Mouse (Mus musculus) kidney, adult 18-20 months (tissue): ENCODE measurements around the gene 1700008O03Rik.

Experiments
- DNase-seq: peaks from one replicate; pipeline ENCODE4 v3.0.0; 2021

Gene 1700008O03Rik

DNA sequence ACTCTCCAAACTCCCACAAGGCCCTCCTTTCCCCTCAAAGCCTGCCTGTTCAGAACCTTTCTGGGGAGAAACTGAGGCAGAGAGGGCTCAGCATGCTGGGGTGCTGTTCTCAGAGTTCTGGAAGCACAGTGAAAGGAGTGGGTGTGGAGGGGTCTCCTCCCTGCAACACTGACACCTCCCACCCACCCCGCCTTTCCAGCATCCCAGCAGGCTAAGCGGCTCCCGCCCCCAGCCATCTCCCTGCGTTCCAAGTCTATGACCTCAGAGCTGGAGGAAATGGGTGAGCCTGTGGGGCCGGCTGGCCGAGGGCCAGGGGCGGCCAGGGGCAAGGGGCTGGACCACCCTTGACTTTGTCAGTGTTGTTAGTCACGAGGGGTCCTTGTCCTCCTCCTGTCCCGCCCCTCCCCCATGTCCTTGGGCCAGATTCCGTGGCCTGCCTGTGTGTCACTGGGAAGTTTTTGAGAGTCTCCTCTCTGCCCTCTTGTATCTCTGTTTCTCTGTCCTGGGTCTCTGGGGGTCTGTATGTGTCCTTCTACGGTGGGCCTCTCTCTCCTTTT, 42.1 kb downstream of the 1700008O03Rik start:
- DNase-seq, result no peak

GRCm38 (mm10) chr7:44341714-44342113, 43.9 kb downstream of the 1700008O03Rik start:
- no peak for DNase-seq

DNA sequence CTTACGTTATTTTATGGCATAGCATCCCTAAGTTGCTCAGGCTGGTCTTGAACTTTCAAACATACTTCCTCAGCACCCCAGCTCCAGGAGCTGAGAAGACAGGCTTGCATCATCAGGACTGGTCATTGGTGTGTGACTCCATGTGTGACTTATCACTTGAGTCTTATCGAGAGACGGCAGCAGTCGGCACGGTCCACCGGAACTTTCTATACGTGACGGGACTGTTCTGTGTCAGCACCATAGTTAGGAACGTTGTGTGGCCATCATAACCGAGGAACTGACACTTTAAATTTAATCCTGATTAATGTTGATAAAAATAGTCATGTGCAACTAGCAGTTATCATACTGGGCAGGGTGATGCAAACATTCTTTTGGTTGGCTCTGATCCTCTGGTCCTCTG, 44.5 kb downstream of the 1700008O03Rik start:
- no peak for DNase-seq

DNA sequence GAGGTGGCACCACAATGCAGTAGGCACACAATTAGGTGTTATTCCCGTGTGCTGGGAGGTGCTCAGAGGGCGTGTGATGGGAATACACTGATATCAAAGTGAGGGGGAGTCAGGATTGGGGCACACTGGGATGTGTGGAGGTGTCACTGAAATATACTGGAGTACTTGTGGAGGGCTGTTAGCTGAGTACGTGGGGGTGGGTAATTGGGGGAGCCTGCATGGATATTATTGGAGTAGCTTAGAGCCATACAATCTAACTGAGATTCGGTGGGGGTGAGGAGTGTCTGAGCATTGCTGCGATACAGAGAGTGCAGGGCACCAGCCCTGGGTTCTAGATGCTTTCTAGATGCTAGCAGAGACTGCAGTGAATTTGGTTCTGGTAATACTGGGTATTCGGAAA, 45.4 kb downstream of the 1700008O03Rik start:
- no peak for DNase-seq

GRCm38 (mm10) chr7:44337121-44337849, 48.3 kb downstream of the 1700008O03Rik start:
- no peak for DNase-seq

GRCm38 (mm10) chr7:44336046-44337021, 49.3 kb downstream of the 1700008O03Rik start:
- no peak for DNase-seq

DNA sequence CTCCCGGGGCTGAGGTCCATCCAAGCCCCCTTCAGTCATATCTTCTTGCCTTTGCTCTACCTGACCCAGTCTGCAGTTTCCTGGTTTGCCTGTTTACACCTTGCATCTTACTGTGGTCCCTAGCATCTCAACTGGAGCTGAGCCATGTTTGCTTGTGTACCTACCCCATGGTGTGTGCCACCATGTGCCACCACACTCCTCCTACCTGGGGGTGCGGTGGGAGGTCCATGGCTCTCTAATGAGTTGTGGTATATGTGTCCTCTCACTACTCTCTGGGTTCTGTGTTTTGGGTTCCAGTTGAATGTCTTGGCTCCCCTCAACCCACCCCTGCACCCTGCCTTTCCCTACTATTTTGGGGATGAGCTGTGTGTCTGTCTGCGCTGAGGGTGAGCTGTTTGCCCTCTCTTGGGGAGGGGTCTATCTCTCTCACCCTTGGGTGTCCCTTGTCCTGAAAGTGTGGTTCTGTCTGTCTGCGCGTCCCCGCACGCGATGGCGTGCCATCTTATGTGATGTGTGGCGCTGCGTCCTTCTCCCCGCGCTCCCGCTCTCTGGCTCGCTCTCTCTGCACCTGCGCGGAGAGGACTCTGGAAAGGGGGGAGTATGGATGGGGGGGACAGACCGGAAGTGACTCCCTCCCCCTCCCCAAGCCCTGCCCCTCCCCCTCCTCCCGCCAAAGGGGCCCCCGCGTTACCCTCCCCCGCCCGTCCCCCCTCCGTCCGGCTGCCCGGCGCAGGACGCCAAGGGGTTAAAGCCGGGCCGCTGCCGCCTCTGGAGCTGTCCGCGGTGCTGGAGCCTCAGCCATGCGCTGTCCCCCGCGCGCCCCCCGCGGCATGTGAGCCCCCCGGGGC, 50.4 kb downstream of the 1700008O03Rik start:
- no peak for DNase-seq

- no peak for DNase-seq
These were observed 51.5 kb downstream of the 1700008O03Rik start for GRCm38 (mm10) chr7:44334139-44334538.

- no peak for DNase-seq
These were observed 53.3 kb downstream of the 1700008O03Rik start for GRCm38 (mm10) chr7:44332336-44332735.

GRCm38 (mm10) chr7:44326614-44327013, 59.0 kb downstream of the 1700008O03Rik start:
- DNase-seq, result no peak

- no peak for DNase-seq
These were observed 63.3 kb downstream of the 1700008O03Rik start for GRCm38 (mm10) chr7:44322290-44322689.

GRCm38 (mm10) chr7:44320886-44321285, 64.7 kb downstream of the 1700008O03Rik start:
- no peak for DNase-seq

GRCm38 (mm10) chr7:44317913-44318312, 67.7 kb downstream of the 1700008O03Rik start:
- peak; percentile 33 for DNase-seq

DNA sequence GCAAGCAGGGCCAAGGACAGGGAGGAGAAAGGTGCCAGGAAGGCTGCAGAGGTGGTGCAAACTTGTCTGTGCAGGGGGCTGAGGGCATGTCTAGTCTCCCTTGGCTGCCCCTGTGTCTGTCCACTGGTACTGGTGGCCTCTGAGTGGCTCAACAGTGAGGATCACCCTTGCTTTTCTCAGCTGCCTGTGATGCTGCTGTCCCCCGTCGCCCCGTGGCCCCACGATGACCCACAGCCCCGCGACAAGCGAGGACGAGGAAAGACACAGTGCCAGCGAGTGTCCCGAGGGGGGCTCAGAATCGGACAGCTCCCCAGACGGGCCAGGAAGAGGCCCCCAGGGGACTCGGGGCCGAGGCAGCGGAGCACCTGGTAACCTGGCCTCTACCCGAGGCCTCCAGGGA, 73.1 kb downstream of the 1700008O03Rik start:
- no peak for DNase-seq

DNA sequence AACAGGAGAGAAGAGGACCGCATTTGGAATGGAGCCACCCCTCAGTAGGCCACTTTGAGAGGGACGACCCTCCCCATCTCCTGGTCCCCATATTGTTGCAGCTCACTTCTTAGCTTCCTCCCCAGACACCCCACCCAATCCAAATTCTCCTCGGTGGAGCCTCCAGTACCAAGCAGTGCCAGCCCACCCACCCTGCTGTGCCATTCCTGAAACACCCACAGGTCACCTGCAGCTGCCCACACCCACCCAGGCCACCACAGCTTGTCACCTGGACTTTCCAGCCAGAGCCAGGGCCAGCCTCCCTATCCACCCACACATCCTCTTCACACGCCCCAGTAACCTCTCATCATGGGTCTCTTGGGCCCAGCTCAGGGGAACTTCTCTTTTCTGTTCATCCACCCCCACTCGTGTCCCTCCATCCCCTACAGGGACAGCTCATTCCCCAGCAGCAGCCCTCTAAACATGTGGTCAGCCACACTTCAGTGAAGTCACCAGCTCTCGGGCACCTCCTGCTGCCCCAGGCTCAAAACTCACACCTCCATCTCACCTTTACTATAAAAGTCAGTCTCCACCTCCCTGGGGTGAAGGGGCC, 73.8 kb downstream of the 1700008O03Rik start:
- no peak for DNase-seq

GRCm38 (mm10) chr7:44310878-44311712, 74.5 kb downstream of the 1700008O03Rik start:
- peak; percentile 31 for DNase-seq

GRCm38 (mm10) chr7:44310285-44310877, 75.2 kb downstream of the 1700008O03Rik start:
- DNase-seq, result no peak
